Mouse (Mus musculus): Measurements from ENCODE around the gene Pold1. TPM values are rescaled to one million over a fixed set of nuclear protein-coding genes. Genes with fewer than 3 reads are reported as not detected.

Pold1 gene
- polyA plus RNA-seq, 1 experiment, result 34.3 TPM

DNA sequence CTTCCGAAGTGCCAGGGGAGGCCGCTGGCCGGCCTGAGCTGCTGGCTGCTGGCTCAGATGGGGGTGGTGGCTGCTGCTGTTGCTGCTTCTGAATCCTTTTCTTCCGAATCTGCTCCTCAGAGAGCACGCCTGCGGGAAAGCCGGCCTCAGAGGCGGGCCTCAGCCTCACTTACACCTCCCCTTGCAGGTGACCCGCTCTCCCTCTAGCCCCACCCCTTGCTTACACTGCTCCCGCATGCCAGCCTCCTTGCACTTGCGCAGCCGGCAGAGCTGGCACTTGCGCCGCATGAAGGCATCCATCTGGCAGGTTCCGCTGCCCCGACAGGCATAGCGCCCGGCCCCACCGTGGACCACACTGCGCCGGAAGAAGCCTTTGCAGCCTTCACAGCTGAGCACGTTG is 3.1 kb upstream of the Pold1 start:
- Histone ChIP-seq H3K4me3 (replicated peaks; ENCODE audit: extremely low read depth, low read depth, low read length) (no peak overlapping the region), H3K4me1 (ENCODE audit: control insufficient read depth, insufficient read depth, low read length) (no peaks in the 10 kb centered on the region; the same call in 1 of the 2 replicates)
- TF ChIP-seq CTCF (IDR thresholded peaks at IDR 0.05; ENCODE audit: insufficient read depth, low read length), result no peak
- TF ChIP-seq POLR2A (IDR thresholded peaks at IDR 0.05; ENCODE audit: borderline replicate concordance, extremely low read depth, low read depth, low read length), result no peak
- 85% methylated on average over 22 of the region's 22 CpGs for WGBS
- DNase-seq, result no peak

DNA sequence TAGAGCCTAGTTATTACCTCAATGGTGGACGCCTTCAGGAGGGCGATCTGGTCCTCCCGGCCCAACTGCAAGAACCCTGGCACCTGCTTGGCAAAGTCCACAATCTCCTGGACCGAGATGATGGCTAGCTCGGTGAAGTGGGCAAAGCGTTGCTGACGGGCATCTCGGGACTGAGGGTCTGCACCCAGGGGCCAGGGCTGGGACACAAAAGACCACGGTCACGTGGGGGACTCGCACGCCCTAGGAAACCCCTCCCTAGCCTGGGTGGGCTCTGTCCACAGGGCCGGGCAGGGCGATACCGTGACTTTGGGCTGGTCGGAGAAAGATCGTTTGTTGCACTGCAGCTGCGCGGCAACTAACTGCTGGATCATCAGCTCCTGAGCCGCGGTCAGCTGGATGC is 2.7 kb upstream of the Pold1 start:
- no peak overlapping the region for H3K4me3 ChIP-seq (replicated peaks; ENCODE audit: extremely low read depth, low read depth, low read length)
- no peaks in the 10 kb centered on the region; the same call in 1 of the 2 replicates for H3K4me1 ChIP-seq (ENCODE audit: control insufficient read depth, insufficient read depth, low read length)
- DNase-seq, result no peak
- TF ChIP-seq CTCF (IDR thresholded peaks at IDR 0.05; ENCODE audit: insufficient read depth, low read length) (no peak), POLR2A (IDR thresholded peaks at IDR 0.05; ENCODE audit: borderline replicate concordance, extremely low read depth, low read depth, low read length) (no peak)
- WGBS, result 93% methylated on average over 21 of the region's 21 CpGs

DNA sequence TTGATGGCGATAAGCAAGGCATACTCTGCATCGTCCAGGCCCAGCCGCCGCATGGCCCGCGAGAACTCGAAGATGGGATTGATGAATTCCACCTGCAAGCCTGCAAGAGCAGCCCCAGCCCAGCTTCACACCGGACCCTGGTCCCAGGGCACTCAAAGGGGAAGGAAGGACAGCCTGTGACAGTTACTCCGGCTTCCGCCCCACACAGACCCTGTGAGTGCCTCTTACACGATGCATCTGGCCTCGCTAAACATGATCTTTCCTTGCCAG is 1.7 kb upstream of the Pold1 start:
- 93% methylated on average over 12 of the region's 12 CpGs for WGBS
- H3K4me1 ChIP-seq (ENCODE audit: control insufficient read depth, insufficient read depth, low read length), result no peaks in the 10 kb centered on the region; the same call in 1 of the 2 replicates
- no peak for DNase-seq
- H3K4me3 ChIP-seq (replicated peaks; ENCODE audit: extremely low read depth, low read depth, low read length), result no peak overlapping the region
- TF ChIP-seq CTCF (IDR thresholded peaks at IDR 0.05; ENCODE audit: insufficient read depth, low read length) (no peak), POLR2A (IDR thresholded peaks at IDR 0.05; ENCODE audit: borderline replicate concordance, extremely low read depth, low read depth, low read length) (no peak)

DNA sequence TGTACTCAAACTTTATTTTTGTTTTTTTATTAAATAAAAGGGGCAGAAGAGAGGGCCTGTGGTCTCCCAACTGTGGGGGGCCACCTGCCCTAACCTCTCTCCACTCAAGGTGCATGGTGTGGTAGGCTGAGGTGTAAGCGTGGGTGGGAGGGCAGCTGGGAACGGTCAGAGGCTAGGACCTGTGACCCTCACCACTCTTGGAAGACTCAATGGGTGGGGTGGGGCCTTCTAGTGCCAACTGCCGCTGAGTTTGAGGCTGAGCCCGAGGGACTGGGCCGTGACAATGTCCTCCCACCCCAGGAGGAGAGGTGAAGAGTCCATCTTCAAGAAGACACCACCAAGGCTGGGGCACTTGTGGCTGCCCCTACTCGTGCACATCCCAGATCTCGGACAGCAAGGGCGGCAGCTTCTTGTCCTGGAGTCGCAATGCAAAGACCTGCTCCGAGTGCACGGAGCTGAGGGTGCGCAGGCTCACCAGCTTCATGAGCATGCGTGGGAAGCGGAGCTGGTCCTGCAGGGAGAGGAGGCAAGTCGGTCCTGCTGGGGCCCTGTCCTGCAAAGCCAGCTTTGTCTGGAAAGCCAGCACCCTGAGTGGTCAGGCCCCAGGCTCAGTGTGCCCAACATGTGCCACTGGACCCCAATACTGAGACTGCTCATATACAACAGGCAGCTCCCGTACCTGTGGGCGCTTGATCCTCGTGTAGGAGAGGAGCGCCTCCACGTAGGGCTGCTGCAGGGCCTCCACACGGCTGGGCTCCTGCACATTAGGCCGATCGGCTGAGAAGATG is 1.2 kb upstream of the Pold1 start:
- H3K4me3 ChIP-seq (replicated peaks; ENCODE audit: extremely low read depth, low read depth, low read length), result no peak overlapping the region
- TF ChIP-seq CTCF (IDR thresholded peaks at IDR 0.05; ENCODE audit: insufficient read depth, low read length), result no peak
- no peak for TF ChIP-seq POLR2A (IDR thresholded peaks at IDR 0.05; ENCODE audit: borderline replicate concordance, extremely low read depth, low read depth, low read length)
- H3K4me1 ChIP-seq (ENCODE audit: control insufficient read depth, insufficient read depth, low read length), result no peaks in the 10 kb centered on the region; the same call in 1 of the 2 replicates
- DNase-seq, result no peak
- 93% methylated on average over 23 of the region's 23 CpGs for WGBS

DNA sequence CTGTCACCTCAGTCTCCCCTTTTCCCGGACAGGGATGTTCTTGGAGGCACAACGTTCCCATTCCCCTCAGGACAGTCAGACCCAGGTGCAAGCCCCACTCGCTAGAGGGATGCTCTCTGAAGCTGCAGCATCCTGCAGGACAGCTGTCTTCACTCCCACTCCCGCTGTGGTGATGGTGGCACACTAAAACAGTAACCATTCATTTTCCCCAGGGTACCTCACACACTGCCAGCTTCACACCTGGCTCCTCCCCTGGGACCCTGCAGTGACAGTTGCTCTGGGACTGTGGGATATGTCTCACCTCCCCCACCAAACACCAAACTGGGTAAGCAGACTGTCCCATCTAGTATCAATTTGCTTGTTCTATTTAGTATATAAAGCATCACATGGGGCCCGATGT is 924 bp downstream of the Pold1 start:
- H3K4me3 ChIP-seq (replicated peaks; ENCODE audit: extremely low read depth, low read depth, low read length), result no peak overlapping the region
- TF ChIP-seq CTCF (IDR thresholded peaks at IDR 0.05; ENCODE audit: insufficient read depth, low read length), result no peak
- no peak for TF ChIP-seq POLR2A (IDR thresholded peaks at IDR 0.05; ENCODE audit: borderline replicate concordance, extremely low read depth, low read depth, low read length)
- no peak for DNase-seq
- H3K4me1 ChIP-seq (ENCODE audit: control insufficient read depth, insufficient read depth, low read length), result no peaks in the 10 kb centered on the region; the same call in 1 of the 2 replicates
- 13% methylated on average over 5 of the region's 5 CpGs for WGBS

DNA sequence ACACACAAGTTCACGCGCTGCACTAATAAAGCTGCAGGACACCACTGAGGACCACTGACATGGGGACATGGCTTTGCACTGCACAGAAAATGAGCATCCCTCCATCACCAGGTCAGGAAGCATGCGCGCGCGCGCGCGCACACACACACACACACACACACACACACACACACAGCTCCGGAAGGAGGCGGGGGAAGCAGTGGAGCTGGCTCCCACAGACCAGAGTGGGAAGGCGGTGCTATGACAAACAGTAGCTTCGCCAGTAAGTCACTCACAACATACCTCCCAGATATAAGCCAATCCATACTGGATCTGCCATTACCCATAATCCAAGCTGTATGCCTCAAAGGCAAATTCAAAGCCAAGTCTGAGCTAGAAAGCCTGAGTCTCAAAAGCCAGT is 1.6 kb downstream of the Pold1 start:
- WGBS, result 87% methylated on average over 13 of the region's 13 CpGs
- Histone ChIP-seq H3K4me1 (ENCODE audit: control insufficient read depth, insufficient read depth, low read length) (no peaks in the 10 kb centered on the region; the same call in 1 of the 2 replicates), H3K4me3 (replicated peaks; ENCODE audit: extremely low read depth, low read depth, low read length) (no peak overlapping the region)
- TF ChIP-seq CTCF (IDR thresholded peaks at IDR 0.05; ENCODE audit: insufficient read depth, low read length) (no peak), POLR2A (IDR thresholded peaks at IDR 0.05; ENCODE audit: borderline replicate concordance, extremely low read depth, low read depth, low read length) (no peak)
- no peak for DNase-seq

DNA sequence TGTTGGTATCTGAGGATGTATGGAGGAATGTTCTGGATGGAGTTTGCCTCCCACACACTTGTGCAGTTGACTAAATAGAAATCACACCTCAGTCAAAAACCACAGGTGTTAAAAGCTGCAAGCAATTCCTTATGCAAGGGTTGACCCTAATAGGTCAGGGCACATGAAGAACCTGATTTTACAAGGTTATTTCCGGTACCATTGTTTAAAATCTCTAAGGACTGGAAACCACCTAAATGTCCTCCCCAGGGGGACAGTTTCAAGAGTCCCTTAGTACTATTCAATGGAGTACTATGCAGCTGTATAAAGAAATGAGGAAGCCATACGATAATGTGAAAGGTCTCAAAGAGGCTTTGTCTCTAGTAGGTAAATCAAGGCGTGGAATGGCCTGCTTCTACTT is 2.4 kb downstream of the Pold1 start:
- H3K4me3 ChIP-seq (replicated peaks; ENCODE audit: extremely low read depth, low read depth, low read length), result no peak overlapping the region
- no peak for DNase-seq
- no peaks in the 10 kb centered on the region; the same call in 1 of the 2 replicates for H3K4me1 ChIP-seq (ENCODE audit: control insufficient read depth, insufficient read depth, low read length)
- TF ChIP-seq POLR2A (IDR thresholded peaks at IDR 0.05; ENCODE audit: borderline replicate concordance, extremely low read depth, low read depth, low read length) (no peak), CTCF (IDR thresholded peaks at IDR 0.05; ENCODE audit: insufficient read depth, low read length) (no peak)
- WGBS, result 93% methylated on average over 3 of the region's 3 CpGs

DNA sequence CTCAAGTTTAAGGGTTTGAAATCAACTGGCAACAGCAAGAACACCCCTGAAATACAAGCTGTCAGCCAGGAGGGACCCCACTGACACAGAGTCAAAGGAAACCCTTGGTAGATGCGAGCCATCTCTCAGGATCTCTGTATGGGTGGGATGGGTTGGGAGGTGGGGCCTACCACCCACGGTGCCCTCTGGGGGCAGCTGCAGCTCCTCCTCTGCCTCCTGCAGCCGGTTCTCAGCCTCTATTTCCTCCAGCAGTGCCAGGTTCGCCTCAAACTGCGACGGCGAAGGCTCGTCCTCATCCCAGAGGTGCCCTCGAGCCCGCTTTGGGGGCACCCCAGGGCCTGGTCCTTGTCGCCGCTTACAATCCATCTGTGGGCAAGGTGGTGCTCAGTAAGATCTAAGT is 5.6 kb downstream of the Pold1 start:
- no peak for DNase-seq
- TF ChIP-seq POLR2A (IDR thresholded peaks at IDR 0.05; ENCODE audit: borderline replicate concordance, extremely low read depth, low read depth, low read length), result no peak
- no peak for TF ChIP-seq CTCF (IDR thresholded peaks at IDR 0.05; ENCODE audit: insufficient read depth, low read length)
- 73% methylated on average over 12 of the region's 12 CpGs for WGBS
- no peak overlapping the region for H3K4me3 ChIP-seq (replicated peaks; ENCODE audit: extremely low read depth, low read depth, low read length)
- no peaks in the 10 kb centered on the region; the same call in 1 of the 2 replicates for H3K4me1 ChIP-seq (ENCODE audit: control insufficient read depth, insufficient read depth, low read length)

DNA sequence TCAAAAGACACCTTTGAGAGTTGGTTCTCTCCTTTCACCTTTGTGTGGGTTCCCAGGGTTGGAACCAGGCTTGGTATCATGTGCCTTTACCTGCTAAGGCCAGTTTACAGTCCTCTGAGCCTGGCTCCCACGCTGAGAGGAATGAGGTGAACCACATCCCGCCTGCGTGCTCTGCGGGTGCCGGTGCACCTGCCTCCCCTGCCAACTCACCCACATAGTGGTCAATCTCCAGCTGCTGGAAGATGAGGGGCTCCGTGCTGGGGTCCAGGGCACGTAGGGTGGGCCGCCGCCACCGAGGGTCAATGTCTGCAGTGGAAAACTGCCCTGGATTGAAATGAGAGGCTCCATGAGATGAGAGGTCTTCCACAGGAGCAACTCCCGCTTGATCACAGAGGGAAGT is 6.1 kb downstream of the Pold1 start:
- no peak overlapping the region for H3K4me3 ChIP-seq (replicated peaks; ENCODE audit: extremely low read depth, low read depth, low read length)
- no peak for TF ChIP-seq POLR2A (IDR thresholded peaks at IDR 0.05; ENCODE audit: borderline replicate concordance, extremely low read depth, low read depth, low read length)
- no peak for TF ChIP-seq CTCF (IDR thresholded peaks at IDR 0.05; ENCODE audit: insufficient read depth, low read length)
- H3K4me1 ChIP-seq (ENCODE audit: control insufficient read depth, insufficient read depth, low read length), result no peaks in the 10 kb centered on the region
- 94% methylated on average over 11 of the region's 11 CpGs for WGBS
- no peak for DNase-seq
